Mouse (Mus musculus): ENCODE results near the gene Il17re.

DNA sequence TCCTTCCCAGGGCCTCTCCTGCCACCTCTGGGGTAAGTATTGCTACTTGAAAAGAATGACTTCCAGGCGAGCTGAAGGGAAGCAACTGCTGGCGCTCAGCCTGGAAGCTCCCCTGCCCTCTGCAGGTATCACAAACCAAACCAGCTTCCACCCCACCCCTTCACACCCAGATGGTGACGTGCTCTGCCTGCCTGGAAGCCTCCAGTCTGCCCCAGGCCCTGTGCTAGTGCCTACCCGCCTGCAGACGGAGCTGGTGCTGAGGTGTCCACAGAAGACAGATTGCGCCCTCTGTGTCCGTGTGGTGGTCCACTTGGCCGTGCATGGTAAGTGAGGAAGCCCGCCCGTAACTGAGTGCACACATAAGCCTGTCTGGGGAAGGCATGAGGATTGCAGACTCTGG lies 13.8 kb downstream of the Il17re start:
- TF ChIP-seq CTCF (IDR thresholded peaks at IDR 0.05; ENCODE audit: low read depth, low read length) (no peak), POLR2A (IDR thresholded peaks at IDR 0.05; ENCODE audit: borderline replicate concordance, low read depth, low read length) (no peak)
